Mouse (Mus musculus): ENCODE results near the gene Bcl7c.

DNA sequence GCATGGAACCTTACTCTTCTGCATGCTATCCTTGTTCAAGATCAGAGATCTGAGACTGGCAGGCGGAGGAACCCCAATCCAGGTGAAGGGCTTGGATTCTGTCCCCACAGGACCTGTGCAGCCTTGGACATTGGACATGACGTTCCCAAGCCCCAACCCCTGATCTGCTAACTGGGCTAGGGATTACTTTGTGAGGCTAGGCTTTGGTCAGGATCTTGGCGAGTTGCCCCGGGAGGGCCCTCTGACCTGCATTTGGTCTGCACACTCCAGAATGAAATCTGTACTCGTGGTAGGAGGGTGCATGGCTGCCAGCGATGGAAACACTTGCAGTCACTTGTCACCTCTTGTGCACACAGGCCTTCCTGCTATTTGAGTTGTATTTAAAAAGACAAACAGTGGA, 45.8 kb downstream of the Bcl7c start:
- TF ChIP-seq CTCF (IDR thresholded peaks at IDR 0.05; ENCODE audit: low read depth, low read length) (no peak), GATA1 (IDR thresholded peaks at IDR 0.05; ENCODE audit: borderline replicate concordance, low read length) (no peak)
